Mouse (Mus musculus) kidney, adult 2 months (tissue): ENCODE results near the gene Erg.

ENCODE experiments used
- CTCF ChIP-seq: fragments of 200-500 bp; conservative IDR thresholded peaks from 2 replicates; pipeline ENCODE4 v1.5.1; 2011; ENCODE audit warnings: low read depth, mild to moderate bottlenecking, control low read depth, low read length, moderate library complexity, mixed read lengths; ENCODE audit not compliant: insufficient read depth, insufficient read length
- POLR2A ChIP-seq: fragments of 200-500 bp; IDR thresholded peaks from one replicate; pipeline ENCODE4 v1.6.1; 2011; ENCODE audit warnings: low read depth, low read length, control low read depth

DNA sequence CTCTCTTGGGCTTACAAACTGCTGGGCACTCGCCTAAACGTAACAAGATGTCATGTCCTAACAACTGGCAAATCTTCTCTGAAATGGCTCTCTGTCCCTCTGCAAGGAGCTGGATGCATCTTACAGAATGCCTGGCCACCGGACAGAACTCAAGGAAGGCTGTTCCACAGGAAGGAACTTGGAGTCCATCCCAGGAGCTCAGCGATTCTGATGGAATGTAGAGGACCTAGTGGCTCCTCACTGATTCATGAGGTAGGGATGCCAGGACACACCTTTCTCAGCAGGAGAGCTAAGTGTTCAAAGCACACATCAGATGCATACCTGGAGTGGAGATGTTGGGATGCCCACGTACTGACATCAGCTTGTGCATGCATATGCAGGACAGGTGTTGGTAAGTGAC is 221.2 kb downstream of the Erg start:
- no peak for TF ChIP-seq POLR2A
- no peak for TF ChIP-seq CTCF
